Mouse (Mus musculus) ES-E14 (cell line): ENCODE results near the gene Cspg5. TPM values are rescaled to one million over a fixed set of nuclear protein-coding genes. Genes with fewer than 3 reads are reported as not detected.

Experiments
- DNase-seq: peaks from one replicate; pipeline ENCODE4 v3.0.0-alpha.2; 2013; ENCODE audit warnings: low read depth, low spot score
- H3K27ac ChIP-seq: 2 replicates; pipeline ENCODE4 v1.5.1; 2012; ENCODE audit warnings: low read depth, mild to moderate bottlenecking, low read length, moderate library complexity, mixed read lengths; ENCODE audit not compliant: poor library complexity, insufficient read depth, severe bottlenecking
- H3K36me3 ChIP-seq: 2 replicates; pipeline ENCODE4 v1.6.1; 2012; ENCODE audit warnings: mild to moderate bottlenecking, low read length, moderate library complexity, mixed read lengths; ENCODE audit not compliant: control insufficient read depth, poor library complexity, insufficient read depth, severe bottlenecking
- H3K4me1 ChIP-seq, 2 experiments: fragments of 150-350 bp in 1 of 2; sonication (generic) in 1 of 2; 2 replicates each; pipeline ENCODE4 v1.6.1; 2012; ENCODE audit warnings: low read length in 2 of 2, mild to moderate bottlenecking in 1 of 2, mixed read lengths in 1 of 2; ENCODE audit not compliant: control insufficient read depth in 2 of 2, insufficient read depth in 2 of 2, poor library complexity in 1 of 2
- H3K4me3 ChIP-seq, 2 experiments: fragments of 150-350 bp in 1 of 2; sonication (generic) in 1 of 2; 2 replicates each; pipeline ENCODE4 v1.5.1; 2012; ENCODE audit warnings: low read length in 2 of 2, low read depth in 1 of 2, mild to moderate bottlenecking in 1 of 2, mixed read lengths in 1 of 2; ENCODE audit not compliant: insufficient read depth in 1 of 2, poor library complexity in 1 of 2, severe bottlenecking in 1 of 2
- H3K9ac ChIP-seq: 2 replicates; pipeline ENCODE4 v1.6.1; 2012; ENCODE audit warnings: low read depth, mild to moderate bottlenecking, low read length, mixed read lengths; ENCODE audit not compliant: poor library complexity, insufficient read depth, severe bottlenecking
- H3K9me3 ChIP-seq: fragments of 150-350 bp; sonication (generic); 2 replicates; pipeline ENCODE4 v1.6.1; 2012; ENCODE audit warnings: low read depth, mild to moderate bottlenecking, low read length; ENCODE audit not compliant: control insufficient read depth, insufficient read depth
- CHD2 ChIP-seq: IDR thresholded peaks from 2 replicates; pipeline ENCODE4 v1.6.1; 2014; ENCODE audit warnings: mild to moderate bottlenecking, low read depth, low read length, inconsistent platforms
- HCFC1 ChIP-seq: IDR thresholded peaks from 2 replicates; pipeline ENCODE4 v1.6.1; 2012; ENCODE audit warnings: low read length, inconsistent platforms, borderline replicate concordance; ENCODE audit not compliant: insufficient read depth
- MAFK ChIP-seq: IDR thresholded peaks from 2 replicates; pipeline ENCODE4 v1.6.1; 2014; ENCODE audit warnings: mild to moderate bottlenecking, low read depth, low read length, inconsistent platforms; ENCODE audit not compliant: insufficient read depth
- ZC3H11A ChIP-seq: IDR thresholded peaks from 2 replicates; pipeline ENCODE4 v1.6.1; 2012; ENCODE audit warnings: low read depth, mild to moderate bottlenecking, inconsistent platforms, low read length, borderline replicate concordance
- ZNF384 ChIP-seq: IDR thresholded peaks from 2 replicates; pipeline ENCODE4 v1.6.1; 2012; ENCODE audit warnings: low read depth, low read length, inconsistent platforms
- in situ Hi-C, 2 experiments: fragments of 600-800 bp; cut with MboI; formaldehyde crosslinking; loops; one replicate each; pipeline ENCODE4 v1.15.1; 2025; ENCODE audit warnings: low sequenced_read_pairs in 2 of 2, inconsistent platforms in 1 of 2; ENCODE audit not compliant: unreplicated experiment in 2 of 2
- total RNA-seq: library from RNA; depleted of rRNA; stranded (reverse); fragments of 300-350 nt; gene quantifications from 2 replicates; pipeline ENCODE4 v1.2.3, GENCODE M21; 2012

Gene Cspg5
- total RNA-seq, 1 experiment = 3.3 TPM

GRCm38 (mm10) chr9:110244567-110244888 lies 945 bp downstream of the Cspg5 start:
- Histone ChIP-seq H3K36me3 (no peaks in the 10 kb centered on the region), H3K9ac (peak overlapping the region; percentile 81), H3K9me3 (no peaks in the 10 kb centered on the region), H3K27ac (no peak overlapping the region), H3K4me1 (peaks cover 6 to 21% of the 10 kb centered on the region in 2 experiments), H3K4me3 (peak overlapping the region; percentile 79 to 80)
- TF ChIP-seq CHD2 = no peak
- TF ChIP-seq ZC3H11A = no peak
- TF ChIP-seq ZNF384 = no peak
- TF ChIP-seq HCFC1 = no peak
- no peak for TF ChIP-seq MAFK
- in situ Hi-C loops = no loop called here
- no peak for DNase-seq

- no peaks in the 10 kb centered on the region for H3K36me3 ChIP-seq
- DNase-seq = no peak
- H3K27ac ChIP-seq = no peak overlapping the region
- no peak for TF ChIP-seq CHD2
- TF ChIP-seq HCFC1 = 0 out of 2 replicates have a peak, but pooled peaks have one; percentile 30
- H3K4me3 ChIP-seq = peak overlapping the region; percentile 79 to 80
- in situ Hi-C loops = no loop called here
- peaks cover 6 to 25% of the 10 kb centered on the region in 2 experiments for H3K4me1 ChIP-seq
- no peaks in the 10 kb centered on the region for H3K9me3 ChIP-seq
- peak overlapping the region; percentile 81 for H3K9ac ChIP-seq
Measured at GRCm38 (mm10) chr9:110244889-110245589, 1.5 kb downstream of the Cspg5 start.

GRCm38 (mm10) chr9:110245590-110246320 lies 2.2 kb downstream of the Cspg5 start:
- Histone ChIP-seq H3K36me3 (no peaks in the 10 kb centered on the region), H3K27ac (peak overlapping the region; percentile 15; the same call in 1 of the 2 replicates), H3K4me1 (peaks cover 6 to 30% of the 10 kb centered on the region in 2 experiments), H3K4me3 (peak overlapping the region; percentile 79 to 80), H3K9ac (peak overlapping the region; percentile 81), H3K9me3 (no peaks in the 10 kb centered on the region)
- peak; percentile 56 for DNase-seq
- TF ChIP-seq ZNF384 = no peak
- in situ Hi-C loops = no loop called here

- in situ Hi-C loops = no loop called here
- Histone ChIP-seq H3K9me3 (no peaks in the 10 kb centered on the region), H3K4me3 (peak overlapping the region; percentile 79 to 80), H3K27ac (peak overlapping the region; percentile 15; the same call in 1 of the 2 replicates), H3K36me3 (no peaks in the 10 kb centered on the region), H3K9ac (peak overlapping the region; percentile 59), H3K4me1 (peaks cover 6 to 32% of the 10 kb centered on the region in 2 experiments)
- TF ChIP-seq HCFC1 = no peak
- no peak for TF ChIP-seq MAFK
- no peak for TF ChIP-seq ZNF384
- TF ChIP-seq CHD2 = no peak
- no peak for TF ChIP-seq ZC3H11A
- no peak for DNase-seq
Measured at GRCm38 (mm10) chr9:110246321-110246640, 2.7 kb downstream of the Cspg5 start.

GRCm38 (mm10) chr9:110247049-110247448 lies 3.5 kb downstream of the Cspg5 start:
- no peak for TF ChIP-seq HCFC1
- TF ChIP-seq MAFK = no peak
- no peak for TF ChIP-seq CHD2
- TF ChIP-seq ZC3H11A = no peak
- TF ChIP-seq ZNF384 = no peak
- Histone ChIP-seq H3K9me3 (no peaks in the 10 kb centered on the region), H3K36me3 (no peaks in the 10 kb centered on the region), H3K4me1 (peaks cover 6 to 32% of the 10 kb centered on the region in 2 experiments), H3K9ac (no peak overlapping the region), H3K27ac (no peak overlapping the region), H3K4me3 (no peak overlapping the region; a peak in 1 of 4 replicates)
- in situ Hi-C loops = no loop called here
- no peak for DNase-seq
